Mouse (Mus musculus): ENCODE measurements at regions not wholly inside any gene's neighbourhood (a gene's known extent, or its start where the extent isn't known, plus 50 kb on each side); places are given as distances from the start of the nearest gene placed in this dataset.

DNA sequence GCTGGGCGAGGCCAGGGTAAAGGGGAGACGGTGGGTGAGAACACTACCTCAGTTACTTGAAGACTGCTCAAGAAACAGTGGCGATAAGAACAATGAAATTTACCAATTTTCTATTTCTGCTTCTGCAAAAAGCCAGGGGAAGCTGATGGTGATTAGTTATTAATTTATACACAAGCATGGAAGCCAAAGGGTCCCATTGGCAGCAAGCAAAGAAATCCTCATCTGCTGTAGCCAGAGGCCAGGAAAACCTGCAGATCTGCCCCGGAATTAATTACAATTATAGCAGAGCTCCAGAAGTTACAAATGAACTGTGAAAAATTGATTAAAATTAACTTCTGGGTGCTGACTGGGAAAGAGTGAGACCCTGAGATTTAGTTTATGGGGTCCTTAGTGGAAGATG, 506.2 kb upstream of the Rgma start:
- no peak overlapping the region for H3K4me2 ChIP-seq (ENCODE audit: low read depth)
- no peak overlapping the region for H3K9ac ChIP-seq
- TF ChIP-seq CTCF (IDR thresholded peaks at IDR 0.05; ENCODE audit: low read depth): no peak
- no peaks in the 10 kb centered on the region for H3K36me3 ChIP-seq (ENCODE audit: insufficient read depth)
- H3K27ac ChIP-seq (ENCODE audit: low read depth, low read length): no peak overlapping the region
- 67% methylated on average over 4 of the region's 4 CpGs for WGBS
- 0 out of 2 replicates have a peak, but pooled peaks cover 8% of the 10 kb centered on the region for H3K4me1 ChIP-seq (ENCODE audit: insufficient read depth)
- H3K27me3 ChIP-seq (ENCODE audit: insufficient read depth, low read length): no peaks in the 10 kb centered on the region
- H3K4me3 ChIP-seq (ENCODE audit: low read depth, low read length): no peak overlapping the region
- no peaks in the 10 kb centered on the region for H3K9me3 ChIP-seq (ENCODE audit: low read length)
- ATAC-seq (no peak), DNase-seq (no peak)

DNA sequence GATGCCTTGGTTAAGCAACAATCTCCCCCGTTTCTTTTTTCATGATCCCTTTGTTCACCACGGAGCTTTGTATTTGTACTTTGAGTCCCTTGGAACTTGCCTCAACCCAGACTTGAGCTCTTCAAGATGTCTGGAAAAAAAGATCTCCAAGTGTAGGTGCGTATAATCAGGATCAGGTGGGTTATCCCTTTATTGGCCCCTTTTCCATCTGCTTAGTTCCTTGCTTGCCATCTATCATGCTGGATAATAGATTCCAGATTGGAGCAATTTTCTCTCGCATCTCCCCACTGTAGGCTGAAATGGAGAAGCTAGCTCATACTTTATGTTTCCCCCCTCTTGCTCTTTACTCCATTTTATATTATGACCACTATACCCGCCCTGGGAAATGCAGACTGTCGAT, 474.5 kb upstream of the Rgma start:
- H3K4me2 ChIP-seq (ENCODE audit: low read depth): no peak overlapping the region
- H3K27me3 ChIP-seq (ENCODE audit: insufficient read depth, low read length): no peaks in the 10 kb centered on the region
- no peak for TF ChIP-seq CTCF (IDR thresholded peaks at IDR 0.05; ENCODE audit: low read depth)
- no peak overlapping the region for H3K4me3 ChIP-seq (ENCODE audit: low read depth, low read length)
- H3K4me1 ChIP-seq (ENCODE audit: insufficient read depth): peaks cover 3% of the 10 kb centered on the region; the same call in 1 of the 2 replicates
- no peak overlapping the region for H3K9ac ChIP-seq
- no peak overlapping the region for H3K27ac ChIP-seq (ENCODE audit: low read depth, low read length)
- H3K36me3 ChIP-seq (ENCODE audit: insufficient read depth): no peaks in the 10 kb centered on the region
- no peak for DNase-seq
- 81% methylated on average over 6 of the region's 6 CpGs for WGBS
- no peak for ATAC-seq
- no peaks in the 10 kb centered on the region for H3K9me3 ChIP-seq (ENCODE audit: low read length)

DNA sequence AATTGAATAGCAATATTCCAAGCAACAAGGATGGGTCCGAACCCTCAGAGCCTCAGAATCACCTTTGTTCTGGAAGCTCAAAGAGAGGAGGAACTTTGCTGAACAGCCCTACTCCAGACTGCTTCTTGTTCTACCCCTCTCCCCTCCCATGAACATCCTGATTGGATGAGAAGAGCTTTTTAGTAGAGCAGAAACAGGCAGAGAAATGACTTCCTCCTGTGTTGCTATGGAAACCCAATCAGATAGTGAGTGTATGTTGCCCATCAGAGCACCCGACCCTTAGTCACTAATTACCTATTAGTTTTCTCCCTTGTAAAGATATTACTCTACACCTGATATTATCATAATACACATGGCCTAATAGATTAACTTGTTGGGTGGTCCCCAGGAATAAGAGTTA, 469.4 kb upstream of the Rgma start:
- no peaks in the 10 kb centered on the region for H3K9me3 ChIP-seq (ENCODE audit: low read length)
- DNase-seq (no peak), ATAC-seq (peak; percentile 63)
- H3K4me1 ChIP-seq (ENCODE audit: insufficient read depth): peaks cover 9% of the 10 kb centered on the region
- 0 out of 2 replicates have a peak overlapping the region, but pooled peaks have one; percentile 22 for H3K27ac ChIP-seq (ENCODE audit: low read depth, low read length)
- H3K4me2 ChIP-seq (ENCODE audit: low read depth): no peak overlapping the region
- no peaks in the 10 kb centered on the region for H3K36me3 ChIP-seq (ENCODE audit: insufficient read depth)
- no peak overlapping the region for H3K4me3 ChIP-seq (ENCODE audit: low read depth, low read length)
- no peaks in the 10 kb centered on the region for H3K27me3 ChIP-seq (ENCODE audit: insufficient read depth, low read length)
- WGBS: 46% methylated on average over 2 of the region's 2 CpGs
- no peak for TF ChIP-seq CTCF (IDR thresholded peaks at IDR 0.05; ENCODE audit: low read depth)
- no peak overlapping the region for H3K9ac ChIP-seq

DNA sequence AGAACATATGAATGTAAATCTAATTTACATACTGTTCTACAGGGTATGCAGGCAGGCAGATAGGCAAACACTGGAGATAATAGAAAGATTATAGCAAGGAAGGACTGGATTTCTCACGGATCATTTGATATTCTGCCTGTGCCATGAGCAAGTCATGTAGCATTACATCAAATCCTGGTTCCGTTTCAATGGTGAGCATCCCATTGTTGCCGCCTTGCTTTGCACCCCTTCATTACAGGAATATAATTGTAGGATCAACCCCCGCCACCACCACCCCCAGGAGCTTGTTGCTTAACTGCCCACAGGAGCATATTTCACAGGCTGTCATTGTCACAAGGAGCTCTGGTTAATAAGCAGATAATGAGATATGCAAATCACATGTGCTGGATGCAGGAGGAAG, 468.8 kb upstream of the Rgma start:
- no peaks in the 10 kb centered on the region for H3K36me3 ChIP-seq (ENCODE audit: insufficient read depth)
- no peak for DNase-seq
- WGBS: 51% methylated on average over 4 of the region's 4 CpGs
- no peaks in the 10 kb centered on the region for H3K27me3 ChIP-seq (ENCODE audit: insufficient read depth, low read length)
- no peak overlapping the region for H3K4me3 ChIP-seq (ENCODE audit: low read depth, low read length)
- H3K4me2 ChIP-seq (ENCODE audit: low read depth): no peak overlapping the region
- H3K27ac ChIP-seq (ENCODE audit: low read depth, low read length): no peak overlapping the region
- no peaks in the 10 kb centered on the region for H3K9me3 ChIP-seq (ENCODE audit: low read length)
- no peak for ATAC-seq
- peaks cover 9% of the 10 kb centered on the region for H3K4me1 ChIP-seq (ENCODE audit: insufficient read depth)
- H3K9ac ChIP-seq: no peak overlapping the region
- TF ChIP-seq CTCF (IDR thresholded peaks at IDR 0.05; ENCODE audit: low read depth): no peak

DNA sequence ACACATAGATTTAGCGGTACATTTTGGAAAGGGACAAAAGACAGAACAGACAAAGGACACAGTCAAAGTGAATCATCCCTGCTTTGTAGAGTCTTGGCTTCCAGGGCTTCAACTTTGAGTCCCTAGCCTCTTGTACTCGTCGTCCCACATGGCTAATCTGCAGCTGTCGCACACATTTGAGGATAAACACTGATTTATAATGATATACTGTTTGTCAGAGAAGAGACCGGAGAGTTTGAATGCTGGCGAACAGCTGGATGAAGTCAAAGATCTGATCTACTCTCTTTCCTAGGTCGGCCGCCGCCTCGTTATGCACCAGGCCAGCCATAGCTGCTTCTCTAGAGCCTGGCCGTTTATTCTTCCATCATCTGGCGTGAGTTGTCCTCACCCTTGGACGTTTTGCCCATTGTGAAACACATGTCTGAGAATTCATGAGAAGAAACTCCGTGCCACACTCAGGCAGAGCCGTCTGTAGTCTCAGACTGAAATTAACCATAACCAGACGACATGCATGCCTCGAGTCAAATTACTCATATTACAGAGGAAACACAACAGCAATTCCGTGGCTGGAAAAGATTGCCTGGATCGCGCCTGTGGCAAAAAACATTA, 448.4 kb upstream of the Rgma start:
- no peak overlapping the region for H3K4me2 ChIP-seq (ENCODE audit: low read depth)
- 69% methylated on average over 20 of the region's 20 CpGs for WGBS
- no peak for ATAC-seq

DNA sequence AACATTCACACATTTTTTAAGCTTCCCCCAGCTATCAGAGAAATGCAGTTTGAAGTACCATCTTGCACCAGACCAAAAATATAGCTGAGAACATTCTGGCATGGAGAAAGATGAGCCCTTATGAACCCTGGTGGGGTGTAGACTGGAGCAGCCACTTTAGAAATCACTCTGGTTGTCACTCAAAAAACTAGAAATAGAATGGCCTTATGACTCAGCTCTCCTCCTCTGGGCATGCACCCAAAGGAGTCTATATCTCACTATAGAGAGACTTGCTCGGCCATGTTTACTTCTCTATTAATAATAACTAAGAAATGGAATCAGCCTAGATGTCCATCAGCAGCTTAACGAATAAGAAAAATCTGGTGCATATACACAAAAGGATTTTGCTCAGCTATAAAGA, 436.5 kb upstream of the Rgma start:
- Histone ChIP-seq H3K4me3 (ENCODE audit: low read depth, low read length) (no peak overlapping the region), H3K36me3 (ENCODE audit: insufficient read depth) (no peaks in the 10 kb centered on the region), H3K4me1 (ENCODE audit: insufficient read depth) (no peaks in the 10 kb centered on the region), H3K9me3 (ENCODE audit: low read length) (no peaks in the 10 kb centered on the region), H3K4me2 (ENCODE audit: low read depth) (no peak overlapping the region), H3K9ac (no peak overlapping the region), H3K27me3 (ENCODE audit: insufficient read depth, low read length) (no peaks in the 10 kb centered on the region), H3K27ac (ENCODE audit: low read depth, low read length) (no peak overlapping the region)
- ATAC-seq (no peak), DNase-seq (no peak)
- no peak for TF ChIP-seq CTCF (IDR thresholded peaks at IDR 0.05; ENCODE audit: low read depth)
- WGBS: 85% methylated on average over 2 of the region's 2 CpGs

More for the DNA sequence above, 448.4 kb upstream of the Rgma start:
- Histone ChIP-seq H3K36me3 (ENCODE audit: insufficient read depth) (no peaks in the 10 kb centered on the region), H3K27ac (ENCODE audit: low read depth, low read length) (no peak overlapping the region), H3K4me3 (ENCODE audit: low read depth, low read length) (no peak overlapping the region), H3K4me1 (ENCODE audit: insufficient read depth) (no peaks in the 10 kb centered on the region), H3K9me3 (ENCODE audit: low read length) (no peaks in the 10 kb centered on the region), H3K9ac (no peak overlapping the region), H3K27me3 (ENCODE audit: insufficient read depth, low read length) (no peaks in the 10 kb centered on the region)
- DNase-seq: no peak
- TF ChIP-seq CTCF (IDR thresholded peaks at IDR 0.05; ENCODE audit: low read depth): no peak

DNA sequence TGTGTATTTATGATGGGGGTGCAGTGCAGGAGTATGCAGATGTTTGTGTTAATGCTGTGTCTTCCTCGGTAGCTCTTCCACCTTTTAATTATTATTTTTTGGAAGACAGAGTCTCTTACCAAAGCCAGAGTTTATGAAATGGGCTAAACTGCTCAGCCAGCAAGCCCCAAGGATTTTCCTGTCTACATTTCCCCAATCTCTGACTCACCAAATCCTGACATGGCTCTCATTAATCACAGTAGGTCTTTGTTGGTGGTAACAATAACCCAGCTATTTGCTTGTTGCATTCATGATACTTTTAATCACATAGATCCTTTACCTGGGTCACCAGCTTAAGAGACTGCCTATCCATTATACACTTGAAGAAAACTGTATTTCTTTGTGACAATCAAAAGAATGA, 427.8 kb upstream of the Rgma start:
- no peaks in the 10 kb centered on the region for H3K27me3 ChIP-seq (ENCODE audit: insufficient read depth, low read length)
- H3K36me3 ChIP-seq (ENCODE audit: insufficient read depth): no peaks in the 10 kb centered on the region
- TF ChIP-seq CTCF (IDR thresholded peaks at IDR 0.05; ENCODE audit: low read depth): no peak
- no peaks in the 10 kb centered on the region for H3K9me3 ChIP-seq (ENCODE audit: low read length)
- H3K4me1 ChIP-seq (ENCODE audit: insufficient read depth): no peaks in the 10 kb centered on the region
- no peak overlapping the region for H3K9ac ChIP-seq
- H3K4me2 ChIP-seq (ENCODE audit: low read depth): no peak overlapping the region
- no peak overlapping the region for H3K4me3 ChIP-seq (ENCODE audit: low read depth, low read length)
- WGBS: 67% methylated on average over 1 of the region's 1 CpGs
- DNase-seq (no peak), ATAC-seq (no peak)
- no peak overlapping the region for H3K27ac ChIP-seq (ENCODE audit: low read depth, low read length)
